Mouse (Mus musculus) forebrain, postnatal 0 days (tissue): Measurements from ENCODE around the gene E030030I06Rik. TPM values are rescaled to one million over a fixed set of nuclear protein-coding genes. Genes with fewer than 3 reads are reported as not detected.
"Not testable (repeated sequence)": the region's sequence is repeated elsewhere in the genome, so short reads cannot be mapped to it uniquely, and the experiment has no call there.

Experiments used
- ATAC-seq: fragments of 200-750 bp; cut with Nextera tagmentation; 2 replicates; pipeline ENCODE4 v1.8.0; 2017; ENCODE audit warnings: mild to moderate bottlenecking, moderate library complexity
- DNase-seq: peaks from one replicate; pipeline ENCODE4 v3.0.0-alpha.2; 2015
- H3K27ac ChIP-seq: fragments of 300-500 bp; sonication (generic); 2 replicates; pipeline ENCODE4 v1.5.1; 2014; ENCODE audit warnings: low read depth, mild to moderate bottlenecking, antibody characterized with exemption, low read length, moderate library complexity, mixed read lengths
- H3K27me3 ChIP-seq: fragments of 300-500 bp; sonication (generic); 2 replicates; pipeline ENCODE4 v1.6.1; 2014; ENCODE audit warnings: mild to moderate bottlenecking, low read length, mixed read lengths; ENCODE audit not compliant: insufficient read depth
- H3K36me3 ChIP-seq: fragments of 300-500 bp; sonication (generic); 2 replicates; pipeline ENCODE4 v1.6.1; 2014; ENCODE audit warnings: mild to moderate bottlenecking, moderate library complexity; ENCODE audit not compliant: insufficient read depth
- H3K4me1 ChIP-seq: fragments of 300-500 bp; sonication (generic); 2 replicates; pipeline ENCODE4 v1.6.1; 2014; ENCODE audit warnings: antibody characterized with exemption; ENCODE audit not compliant: insufficient read depth
- H3K4me2 ChIP-seq: fragments of 300-500 bp; sonication (generic); 2 replicates; pipeline ENCODE4 v1.6.1; 2014; ENCODE audit warnings: low read depth, mild to moderate bottlenecking, moderate library complexity
- H3K4me3 ChIP-seq: fragments of 300-500 bp; sonication (generic); 2 replicates; pipeline ENCODE4 v1.5.1; 2014; ENCODE audit warnings: low read depth, low read length, mixed read lengths
- H3K9ac ChIP-seq: fragments of 300-500 bp; sonication (generic); 2 replicates; pipeline ENCODE4 v1.6.1; 2014; ENCODE audit warnings: mild to moderate bottlenecking
- H3K9me3 ChIP-seq: fragments of 300-500 bp; sonication (generic); 2 replicates; pipeline ENCODE4 v1.6.1; 2016; ENCODE audit warnings: low read length
- CTCF ChIP-seq: sonication (generic); IDR thresholded peaks from 2 replicates; pipeline ENCODE4 v1.5.1; 2016; ENCODE audit warnings: antibody characterized with exemption, control low read depth, low read depth
- WGBS: fragments of 180-500 bp; shearing (Covaris S2); extraction: QIAGEN DNeasy Blood & Tissue Kit; methylation state at CpG from one replicate; pipeline ENCODE4 v1.1.7; 2014; 5-methylcytosine and 5-hydroxymethylcytosine counted together
- polyA plus RNA-seq: library from polyadenylated mRNA; unstranded; fragments of >200 nt; fragmentation: Nextera tagmentation; extraction: Ambion mirVana; gene quantifications from 2 replicates; pipeline ENCODE4 v1.2.1, GENCODE M21; 2015
- total RNA-seq: library from RNA; depleted of rRNA; stranded (reverse); fragments of >200 nt; gene quantifications from 2 replicates; pipeline ENCODE4 v1.2.3, GENCODE M21; 2014; rRNA removed

E030030I06Rik gene
- total and polyA plus RNA-seq, 2 experiments from 2014 or later, result 1.7 TPM; not detected in 1

DNA sequence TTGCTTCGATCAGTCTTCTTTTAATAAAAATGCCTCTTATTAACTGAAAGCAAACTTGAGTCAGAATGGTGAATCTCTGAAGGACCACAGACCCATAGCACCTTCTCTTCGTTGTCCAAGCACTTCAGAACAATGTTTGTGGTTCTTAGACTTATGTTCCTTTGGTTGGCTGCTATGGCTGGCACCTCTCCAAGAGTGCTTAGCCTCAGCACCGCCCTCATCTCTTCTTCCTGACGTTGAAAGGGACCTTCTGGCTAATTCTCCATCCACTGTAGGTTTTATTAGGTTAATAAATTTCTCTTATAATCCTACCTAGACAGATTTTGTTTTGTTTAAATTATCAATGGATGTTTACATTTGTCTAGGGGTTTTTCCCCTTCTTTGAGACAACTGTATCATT lies 78.5 kb downstream of the E030030I06Rik start:
- ATAC-seq (no peak), DNase-seq (no peak)
- Histone ChIP-seq H3K36me3 (no peaks in the 10 kb centered on the region), H3K27me3 (no peaks in the 10 kb centered on the region), H3K9me3 (no peaks in the 10 kb centered on the region), H3K4me1 (no peaks in the 10 kb centered on the region), H3K9ac (no peak overlapping the region), H3K27ac (no peak overlapping the region), H3K4me2 (no peak overlapping the region), H3K4me3 (no peak overlapping the region)
- WGBS, result 58% methylated on average over 4 of the region's 4 CpGs
- no peak for TF ChIP-seq CTCF

DNA sequence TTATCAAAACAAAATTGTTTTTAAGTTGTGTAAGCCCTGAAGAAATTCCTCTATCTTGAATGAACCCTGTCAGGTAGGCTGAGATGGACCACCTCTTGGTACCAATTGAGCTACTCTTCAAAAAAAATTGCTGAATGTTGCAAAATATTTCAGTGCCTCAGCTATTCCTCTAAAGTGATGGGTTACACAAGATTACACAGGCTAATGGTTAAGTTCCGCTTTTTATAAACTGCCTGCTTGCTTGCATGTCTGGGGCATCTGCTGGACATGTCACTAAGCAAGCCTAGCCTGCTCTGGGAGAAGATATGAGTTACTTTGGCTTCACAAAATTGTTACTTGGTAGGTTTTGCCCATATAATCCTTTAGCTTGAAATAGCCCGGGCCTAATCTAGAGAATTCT lies 78.9 kb downstream of the E030030I06Rik start:
- ATAC-seq (no peak), DNase-seq (no peak)
- H3K9me3 ChIP-seq, result no peaks in the 10 kb centered on the region
- H3K4me3 ChIP-seq, result no peak overlapping the region
- TF ChIP-seq CTCF, result no peak
- H3K27ac ChIP-seq, result no peak overlapping the region
- WGBS, result 95% methylated on average over 2 of the region's 2 CpGs
- H3K4me2 ChIP-seq, result no peak overlapping the region
- no peaks in the 10 kb centered on the region for H3K36me3 ChIP-seq
- no peaks in the 10 kb centered on the region for H3K27me3 ChIP-seq
- H3K9ac ChIP-seq, result no peak overlapping the region
- no peaks in the 10 kb centered on the region for H3K4me1 ChIP-seq

DNA sequence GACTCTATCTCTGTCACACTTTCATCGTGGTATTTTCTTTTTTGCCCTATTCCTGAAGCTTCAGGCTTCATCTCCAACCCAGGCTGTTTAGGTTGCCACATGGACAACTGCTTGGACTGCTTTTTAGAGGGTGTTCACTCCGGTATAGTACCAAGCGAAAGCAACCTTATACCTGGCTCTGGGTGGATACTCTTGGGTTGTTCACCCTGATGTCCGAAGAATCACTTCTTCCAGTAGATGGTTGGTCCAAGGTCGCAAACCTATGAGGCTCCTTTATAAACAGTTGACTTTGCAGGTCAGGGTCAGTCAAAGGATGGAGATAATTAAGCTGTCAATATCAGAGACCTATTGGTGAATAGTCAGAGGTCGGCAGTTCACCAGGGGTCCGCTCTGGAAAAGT lies 81.1 kb downstream of the E030030I06Rik start, which contains the start of gene 4930444G20Rik:
Gene 4930444G20Rik, minus strand, starts transcription at position 101 of the 400 bp plus-strand sequence.
- not testable (repeated sequence) for DNase-seq, H3K27ac ChIP-seq, H3K4me2 ChIP-seq, H3K27me3 ChIP-seq, H3K4me3 ChIP-seq, H3K4me1 ChIP-seq, H3K36me3 ChIP-seq, H3K9me3 ChIP-seq, H3K9ac ChIP-seq, ATAC-seq
- 90% methylated on average over 7 of the region's 7 CpGs for WGBS

Other genes starting within 250 kb of the E030030I06Rik start
- not detected in 2 replicates for gene 4930444G20Rik, start 81.2 kb downstream of the E030030I06Rik start, total RNA-seq
- not detected in 2 replicates for gene 4930444G20Rik, start 81.2 kb downstream of the E030030I06Rik start, polyA plus RNA-seq
- 0.85 TPM in 1 of 2 replicates, not detected in the other for gene Raet1e, start 9.3 kb upstream of the E030030I06Rik start, total RNA-seq
- 0.16 and 0.52 TPM in 2 replicates for gene Raet1e, start 9.3 kb upstream of the E030030I06Rik start, polyA plus RNA-seq
- 0.92 and 1.0 TPM in 2 replicates for gene H60b, start 9.3 kb upstream of the E030030I06Rik start, total RNA-seq
- gene H60b, start 9.3 kb upstream of the E030030I06Rik start, polyA plus RNA-seq, result 0.15 TPM in 1 of 2 replicates, not detected in the other
- gene Raet1d, start 211.3 kb upstream of the E030030I06Rik start, total RNA-seq, result 0.76 and 0.77 TPM in 2 replicates
- gene Raet1d, start 211.3 kb upstream of the E030030I06Rik start, polyA plus RNA-seq, result 0.19 and 0.59 TPM in 2 replicates